Mouse (Mus musculus) megakaryocyte, embryonic 14.5 days (primary cell): ENCODE measurements around the gene Gm21973. TPM values are rescaled to one million over a fixed set of nuclear protein-coding genes. Genes with fewer than 3 reads are reported as not detected.

ENCODE experiments used
- H3K27me3 ChIP-seq: replicated peaks from 2 replicates; pipeline ENCODE3; 2012; ENCODE audit warnings: inconsistent platforms
- H3K36me3 ChIP-seq: replicated peaks from 2 replicates; pipeline ENCODE3; 2012; ENCODE audit warnings: low read length, inconsistent platforms, mixed read lengths
- H3K4me1 ChIP-seq: 2 replicates; pipeline ENCODE4 v1.6.1; 2012; ENCODE audit warnings: inconsistent platforms
- H3K4me3 ChIP-seq: replicated peaks from 2 replicates; pipeline ENCODE3; 2012; ENCODE audit warnings: moderate library complexity, mild to moderate bottlenecking, inconsistent platforms
- H3K9me3 ChIP-seq: 2 replicates; pipeline ENCODE4 v1.6.1; 2012; ENCODE audit warnings: inconsistent platforms
- FLI1 ChIP-seq: IDR thresholded peaks from 2 replicates; pipeline ENCODE4 v1.6.1; 2012; ENCODE audit warnings: low read length, inconsistent platforms, mixed read lengths
- GATA1 ChIP-seq: IDR thresholded peaks from 3 replicates; pipeline ENCODE4 v1.6.1; 2012; ENCODE audit warnings: mixed read lengths, low read length, inconsistent platforms, borderline replicate concordance
- polyA plus RNA-seq: library from polyadenylated mRNA; stranded (reverse); fragments of >175 nt; gene quantifications from 2 replicates; pipeline ENCODE4 v1.2.3, GENCODE M21; 2012; ENCODE audit warnings: low replicate concordance; ENCODE audit not compliant: insufficient read depth

Gene Gm21973
- polyA plus RNA-seq, result not detected in 2 replicates

- no peak for TF ChIP-seq GATA1
- TF ChIP-seq FLI1, result no peak
- Histone ChIP-seq H3K4me3 (no peak within 1 kb of the TSS), H3K27me3 (no peaks in the 10 kb centered on the region), H3K36me3 (no peaks in the 10 kb centered on the region), H3K4me1 (no peaks in the 10 kb centered on the region), H3K9me3 (no peaks in the 10 kb centered on the region)
Measured at GRCm38 (mm10) chr15:10325080-10325479, at the start of gene Gm21973. Gene Gm21973, plus strand, starts transcription at chr15:10325380.

- Histone ChIP-seq H3K9me3 (no peaks in the 10 kb centered on the region), H3K4me1 (no peaks in the 10 kb centered on the region), H3K27me3 (no peaks in the 10 kb centered on the region), H3K36me3 (no peaks in the 10 kb centered on the region), H3K4me3 (no peak overlapping the region)
- TF ChIP-seq GATA1, result no peak
- TF ChIP-seq FLI1, result no peak
Measured at GRCm38 (mm10) chr15:10276386-10276785, 48.8 kb upstream of the Gm21973 start.

- Histone ChIP-seq H3K4me1 (no peaks in the 10 kb centered on the region), H3K4me3 (no peak overlapping the region), H3K36me3 (no peaks in the 10 kb centered on the region), H3K9me3 (no peaks in the 10 kb centered on the region), H3K27me3 (no peaks in the 10 kb centered on the region)
- TF ChIP-seq FLI1, result no peak
Measured at GRCm38 (mm10) chr15:10277461-10277860, 47.7 kb upstream of the Gm21973 start.

GRCm38 (mm10) chr15:10281546-10281945 lies 43.6 kb upstream of the Gm21973 start:
- Histone ChIP-seq H3K36me3 (no peaks in the 10 kb centered on the region), H3K9me3 (no peaks in the 10 kb centered on the region), H3K4me3 (no peak overlapping the region), H3K27me3 (no peaks in the 10 kb centered on the region), H3K4me1 (no peaks in the 10 kb centered on the region)
- TF ChIP-seq GATA1 (no peak), FLI1 (no peak)

GRCm38 (mm10) chr15:10283661-10284060 lies 41.5 kb upstream of the Gm21973 start:
- no peak for TF ChIP-seq FLI1
- TF ChIP-seq GATA1, result no peak

GRCm38 (mm10) chr15:10296570-10296969 lies 28.6 kb upstream of the Gm21973 start:
- H3K27me3 ChIP-seq, result no peaks in the 10 kb centered on the region
- H3K36me3 ChIP-seq, result no peaks in the 10 kb centered on the region
- no peak overlapping the region for H3K4me3 ChIP-seq
- no peaks in the 10 kb centered on the region for H3K4me1 ChIP-seq
- H3K9me3 ChIP-seq, result no peaks in the 10 kb centered on the region
- TF ChIP-seq GATA1 (no peak), FLI1 (no peak)

More at GRCm38 (mm10) chr15:10283661-10284060, 41.5 kb upstream of the Gm21973 start:
- Histone ChIP-seq H3K9me3 (no peaks in the 10 kb centered on the region), H3K4me1 (no peaks in the 10 kb centered on the region), H3K36me3 (no peaks in the 10 kb centered on the region), H3K27me3 (no peaks in the 10 kb centered on the region), H3K4me3 (no peak overlapping the region)

- no peaks in the 10 kb centered on the region for H3K4me1 ChIP-seq
- no peaks in the 10 kb centered on the region for H3K9me3 ChIP-seq
- no peak for TF ChIP-seq FLI1
- TF ChIP-seq GATA1, result no peak
- H3K36me3 ChIP-seq, result no peaks in the 10 kb centered on the region
- H3K27me3 ChIP-seq, result no peaks in the 10 kb centered on the region
- H3K4me3 ChIP-seq, result no peak overlapping the region
Measured at GRCm38 (mm10) chr15:10298058-10298457, 27.1 kb upstream of the Gm21973 start.

GRCm38 (mm10) chr15:10299467-10299866 lies 25.7 kb upstream of the Gm21973 start:
- Histone ChIP-seq H3K36me3 (no peaks in the 10 kb centered on the region), H3K4me3 (no peak overlapping the region), H3K9me3 (no peaks in the 10 kb centered on the region), H3K4me1 (no peaks in the 10 kb centered on the region), H3K27me3 (no peaks in the 10 kb centered on the region)
- no peak for TF ChIP-seq GATA1
- no peak for TF ChIP-seq FLI1

GRCm38 (mm10) chr15:10306461-10306860 lies 18.7 kb upstream of the Gm21973 start:
- H3K4me1 ChIP-seq, result no peaks in the 10 kb centered on the region
- no peaks in the 10 kb centered on the region for H3K9me3 ChIP-seq
- H3K4me3 ChIP-seq, result no peak overlapping the region
- H3K27me3 ChIP-seq, result no peaks in the 10 kb centered on the region
- no peaks in the 10 kb centered on the region for H3K36me3 ChIP-seq
- no peak for TF ChIP-seq FLI1
- no peak for TF ChIP-seq GATA1

- TF ChIP-seq GATA1 (no peak), FLI1 (no peak)
Measured at GRCm38 (mm10) chr15:10311826-10312225, 13.4 kb upstream of the Gm21973 start.

More at GRCm38 (mm10) chr15:10311826-10312225, 13.4 kb upstream of the Gm21973 start:
- no peaks in the 10 kb centered on the region for H3K4me1 ChIP-seq
- no peaks in the 10 kb centered on the region for H3K36me3 ChIP-seq
- H3K4me3 ChIP-seq, result no peak overlapping the region
- no peaks in the 10 kb centered on the region for H3K27me3 ChIP-seq
- H3K9me3 ChIP-seq, result no peaks in the 10 kb centered on the region
